Mouse (Mus musculus): Measurements from ENCODE around the gene Foxs1. TPM values are rescaled to one million over a fixed set of nuclear protein-coding genes. Genes with fewer than 3 reads are reported as not detected.
A peak's percentile ranks its signal among the peaks of the same experiment; 100 is the strongest.

Gene Foxs1
- polyA plus RNA-seq, 2 experiments, result 0.08 to 0.18 TPM

DNA sequence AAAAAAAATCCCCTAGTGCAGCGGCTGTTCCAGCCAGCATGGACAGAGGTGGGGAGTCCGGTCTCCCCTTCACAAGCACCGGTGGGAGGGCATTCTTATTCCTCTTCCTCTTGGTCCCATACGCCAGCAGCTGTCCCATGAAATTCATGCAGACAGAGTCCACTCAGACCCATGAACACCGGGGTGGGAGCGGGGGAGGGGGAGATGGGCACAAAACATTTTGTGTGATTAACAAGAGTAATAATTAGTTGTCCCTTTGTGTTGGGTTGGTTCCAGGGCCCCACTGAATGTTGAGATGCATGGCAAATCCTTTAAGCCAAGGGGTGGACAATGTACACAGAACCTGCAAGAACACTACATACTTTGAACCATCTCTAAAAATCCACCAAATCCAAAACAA is 8.1 kb upstream of the Foxs1 start:
- DNase-seq (ENCODE audit: low read depth in 3 of 3, low spot score in 3 of 3) (no peak), ATAC-seq (ENCODE audit: insufficient read depth) (no peak)
- no peak overlapping the region for H3K9ac ChIP-seq (replicated peaks)
- no peak overlapping the region for H3K4me3 ChIP-seq (ENCODE audit: insufficient read depth in 1 of 2, low read depth in 2 of 2, low read length in 2 of 2)
- no peaks in the 10 kb centered on the region for H3K36me3 ChIP-seq (replicated peaks; ENCODE audit: control insufficient read depth, insufficient read depth, low read depth)
- H3K27me3 ChIP-seq (ENCODE audit: control insufficient read depth, insufficient read depth, low read length), result peaks cover 37% of the 10 kb centered on the region
- no peaks in the 10 kb centered on the region for H3K9me3 ChIP-seq (ENCODE audit: control insufficient read depth, low read length)
- H3K27ac ChIP-seq, result no peak overlapping the region
- H3K4me1 ChIP-seq (replicated peaks; ENCODE audit: control insufficient read depth in 2 of 2, insufficient read depth in 2 of 2, low read length in 1 of 2), result no peaks in the 10 kb centered on the region
- no peak for TF ChIP-seq EP300 (IDR thresholded peaks at IDR 0.05; ENCODE audit: low read depth)
- no peak for TF ChIP-seq CTCF (IDR thresholded peaks at IDR 0.05; ENCODE audit: low read depth)
- H3K4me2 ChIP-seq (ENCODE audit: low read depth), result no peak overlapping the region
- WGBS (ENCODE audit: insufficient replicate concordance), result 63% methylated on average over 6 of the region's 6 CpGs

DNA sequence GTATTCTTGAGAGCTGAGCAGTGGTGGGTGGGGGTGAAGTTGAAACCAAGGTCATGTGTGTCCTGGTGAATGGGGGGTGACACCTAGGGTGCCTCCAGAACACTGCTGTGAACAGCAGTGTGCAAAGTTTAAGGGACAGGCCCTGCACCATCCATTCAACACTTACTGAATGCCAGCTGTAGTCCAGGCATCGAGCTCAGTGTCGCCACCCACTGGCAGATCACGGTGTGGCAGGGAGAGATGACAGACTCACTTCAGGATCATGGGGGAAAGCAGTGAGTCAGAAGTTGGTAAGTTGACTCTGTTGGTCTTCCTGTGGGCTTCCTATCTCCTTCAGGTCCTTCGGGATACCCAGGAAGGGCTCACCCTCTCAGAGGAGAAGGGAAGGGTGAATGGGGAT is 6.8 kb upstream of the Foxs1 start:
- Histone ChIP-seq H3K27me3 (ENCODE audit: control insufficient read depth, insufficient read depth, low read length) (peaks cover 33% of the 10 kb centered on the region), H3K27ac (no peak overlapping the region), H3K4me3 (ENCODE audit: insufficient read depth in 1 of 2, low read depth in 2 of 2, low read length in 2 of 2) (no peak overlapping the region), H3K36me3 (replicated peaks; ENCODE audit: control insufficient read depth, insufficient read depth, low read depth) (no peaks in the 10 kb centered on the region), H3K4me1 (replicated peaks; ENCODE audit: control insufficient read depth in 2 of 2, insufficient read depth in 2 of 2, low read length in 1 of 2) (no peaks in the 10 kb centered on the region), H3K9ac (replicated peaks) (no peak overlapping the region), H3K4me2 (ENCODE audit: low read depth) (no peak overlapping the region), H3K9me3 (ENCODE audit: control insufficient read depth, low read length) (no peaks in the 10 kb centered on the region)
- TF ChIP-seq CTCF (IDR thresholded peaks at IDR 0.05; ENCODE audit: low read depth) (peak; percentile 93), EP300 (IDR thresholded peaks at IDR 0.05; ENCODE audit: low read depth) (no peak)
- no peak for ATAC-seq (ENCODE audit: insufficient read depth)
- DNase-seq (ENCODE audit: low read depth in 3 of 3, low spot score in 3 of 3), result no peak
- WGBS (ENCODE audit: insufficient replicate concordance), result 3% methylated on average over 4 of the region's 4 CpGs

DNA sequence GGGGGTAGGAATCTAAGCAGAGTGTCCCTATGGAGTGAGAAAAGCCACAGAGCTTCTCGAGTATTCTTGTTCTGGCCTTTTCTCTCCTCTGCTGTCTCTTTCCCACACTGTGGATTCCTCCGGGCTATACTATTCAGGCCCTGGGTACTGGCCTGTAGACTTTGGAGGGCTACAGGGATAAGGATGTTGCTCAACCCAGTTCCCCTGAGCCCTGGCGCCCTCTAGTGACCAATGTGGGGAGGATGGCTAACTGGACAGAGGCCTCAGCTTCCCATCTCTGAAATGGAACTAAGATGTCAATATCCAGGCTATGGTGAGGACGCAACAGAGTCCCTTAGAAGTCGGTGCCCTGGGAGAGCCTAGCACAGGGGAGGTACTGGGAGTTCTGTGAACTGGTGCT is 606 bp upstream of the Foxs1 start:
- peak; percentile 15 to 35 (median 30) for DNase-seq (ENCODE audit: low read depth in 3 of 3, low spot score in 3 of 3)
- 12% methylated on average over 5 of the region's 5 CpGs for WGBS (ENCODE audit: insufficient replicate concordance)

DNA sequence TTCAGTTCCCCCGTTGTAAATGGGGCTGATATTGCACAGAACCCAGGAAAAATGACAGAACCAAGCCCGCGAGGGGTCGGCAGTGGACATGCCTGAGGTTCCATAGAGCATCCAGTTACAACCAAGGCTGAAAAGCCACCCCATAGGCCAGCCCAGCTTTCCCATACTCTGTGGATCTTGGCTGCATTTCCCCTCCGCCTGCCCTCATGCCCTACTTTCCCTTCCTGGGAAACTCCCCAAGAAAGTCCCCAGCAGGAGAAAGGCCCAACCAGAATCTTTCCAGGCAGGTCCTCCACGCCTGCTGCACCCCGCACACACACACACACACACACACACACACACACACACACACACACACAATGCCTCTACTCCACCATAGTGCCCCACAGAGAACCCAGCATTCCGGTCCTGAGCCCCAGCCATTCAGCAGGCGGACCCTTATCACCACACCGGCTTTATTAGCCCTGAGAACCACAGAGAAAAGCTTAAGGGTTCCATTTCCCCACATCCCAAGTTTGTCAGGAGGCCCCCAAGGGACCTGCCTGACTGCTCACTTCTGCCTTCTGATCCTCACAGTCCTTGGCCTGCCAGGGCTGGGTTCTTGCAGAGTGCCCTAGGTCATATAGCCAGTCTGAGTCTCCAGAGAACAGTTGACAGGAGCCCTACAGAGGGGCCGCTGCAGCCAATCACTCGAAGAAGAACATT is 1.4 kb downstream of the Foxs1 start:
- 64% methylated on average over 12 of the region's 12 CpGs for whole genome bisulfite sequencing (ENCODE audit: insufficient replicate concordance)
- no peak overlapping the region for H3K9ac ChIP-seq (replicated peaks)
- no peak overlapping the region for H3K4me3 ChIP-seq (ENCODE audit: insufficient read depth in 1 of 2, low read depth in 2 of 2, low read length in 2 of 2)
- ATAC-seq (ENCODE audit: insufficient read depth) (no peak), DNase-seq (ENCODE audit: low read depth in 3 of 3, low spot score in 3 of 3) (no peak)
- H3K9me3 ChIP-seq (ENCODE audit: control insufficient read depth, low read length), result no peaks in the 10 kb centered on the region
- no peak overlapping the region for H3K27ac ChIP-seq
- H3K27me3 ChIP-seq (ENCODE audit: control insufficient read depth, insufficient read depth, low read length), result no peaks in the 10 kb centered on the region
- peaks cover 0 to 5% of the 10 kb centered on the region in 2 experiments; a peak in 1 of 4 replicates for H3K4me1 ChIP-seq (replicated peaks; ENCODE audit: control insufficient read depth in 2 of 2, insufficient read depth in 2 of 2, low read length in 1 of 2)
- no peaks in the 10 kb centered on the region for H3K36me3 ChIP-seq (replicated peaks; ENCODE audit: control insufficient read depth, insufficient read depth, low read depth)
- H3K4me2 ChIP-seq (ENCODE audit: low read depth), result no peak overlapping the region
- no peak for TF ChIP-seq CTCF (IDR thresholded peaks at IDR 0.05; ENCODE audit: low read depth)
- no peak for TF ChIP-seq EP300 (IDR thresholded peaks at IDR 0.05; ENCODE audit: low read depth)

More for the DNA sequence above, 606 bp upstream of the Foxs1 start:
- no peak for ATAC-seq (ENCODE audit: insufficient read depth)
- Histone ChIP-seq H3K36me3 (replicated peaks; ENCODE audit: control insufficient read depth, insufficient read depth, low read depth) (no peaks in the 10 kb centered on the region), H3K27ac (no peak overlapping the region), H3K4me3 (ENCODE audit: insufficient read depth in 1 of 2, low read depth in 2 of 2, low read length in 2 of 2) (no peak overlapping the region), H3K27me3 (ENCODE audit: control insufficient read depth, insufficient read depth, low read length) (no peaks in the 10 kb centered on the region), H3K9me3 (ENCODE audit: control insufficient read depth, low read length) (no peaks in the 10 kb centered on the region), H3K4me1 (replicated peaks; ENCODE audit: control insufficient read depth in 2 of 2, insufficient read depth in 2 of 2, low read length in 1 of 2) (peaks cover 0 to 2% of the 10 kb centered on the region in 2 experiments; a peak in 1 of 4 replicates), H3K9ac (replicated peaks) (no peak overlapping the region), H3K4me2 (ENCODE audit: low read depth) (no peak overlapping the region)
- no peak for TF ChIP-seq EP300 (IDR thresholded peaks at IDR 0.05; ENCODE audit: low read depth)
- TF ChIP-seq CTCF (IDR thresholded peaks at IDR 0.05; ENCODE audit: low read depth), result peak; percentile 87

DNA sequence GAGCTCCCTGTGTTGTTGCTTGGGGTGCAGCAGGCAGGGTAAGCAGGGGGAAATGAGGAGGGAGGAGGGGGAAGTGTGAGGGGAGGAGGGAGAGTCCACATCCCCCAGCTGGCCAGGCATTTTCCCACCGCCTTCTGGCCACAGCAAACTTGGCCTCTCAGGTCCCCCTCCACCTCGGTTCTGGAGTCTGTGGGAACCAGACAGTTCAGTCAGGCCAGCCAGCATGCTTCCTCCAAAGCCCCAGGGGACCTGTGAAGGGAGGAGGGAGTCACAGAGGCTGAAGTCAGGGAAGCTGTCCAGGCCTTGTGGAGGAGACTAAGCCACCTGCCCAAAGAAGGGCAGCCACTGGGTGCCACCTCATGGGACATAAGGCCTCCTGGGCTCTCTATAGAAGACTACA is 2.7 kb downstream of the Foxs1 start:
- H3K27ac ChIP-seq, result no peak overlapping the region
- peaks cover 0 to 5% of the 10 kb centered on the region in 2 experiments; a peak in 1 of 4 replicates for H3K4me1 ChIP-seq (replicated peaks; ENCODE audit: control insufficient read depth in 2 of 2, insufficient read depth in 2 of 2, low read length in 1 of 2)
- DNase-seq (ENCODE audit: low read depth in 3 of 3, low spot score in 3 of 3) (no peak), ATAC-seq (ENCODE audit: insufficient read depth) (no peak)
- no peak for TF ChIP-seq CTCF (IDR thresholded peaks at IDR 0.05; ENCODE audit: low read depth)
- TF ChIP-seq EP300 (IDR thresholded peaks at IDR 0.05; ENCODE audit: low read depth), result no peak
- no peaks in the 10 kb centered on the region for H3K27me3 ChIP-seq (ENCODE audit: control insufficient read depth, insufficient read depth, low read length)
- 30% methylated on average over 2 of the region's 2 CpGs for WGBS (ENCODE audit: insufficient replicate concordance)
- no peak overlapping the region for H3K4me3 ChIP-seq (ENCODE audit: insufficient read depth in 1 of 2, low read depth in 2 of 2, low read length in 2 of 2)
- no peaks in the 10 kb centered on the region for H3K9me3 ChIP-seq (ENCODE audit: control insufficient read depth, low read length)
- no peak overlapping the region for H3K9ac ChIP-seq (replicated peaks)
- H3K36me3 ChIP-seq (replicated peaks; ENCODE audit: control insufficient read depth, insufficient read depth, low read depth), result no peaks in the 10 kb centered on the region
- no peak overlapping the region for H3K4me2 ChIP-seq (ENCODE audit: low read depth)

Data from liver, embryonic 14.5 days (tissue).